Mouse (Mus musculus) liver, embryonic 13.5 days (tissue): ENCODE data around the gene Kif11. TPM values are rescaled to one million over a fixed set of nuclear protein-coding genes. Genes with fewer than 3 reads are reported as not detected.
A peak's percentile ranks its signal among the peaks of the same experiment; 100 is the strongest.

ENCODE experiments used
- ATAC-seq: fragments of 200-750 bp; cut with Nextera tagmentation; 2 replicates; pipeline ENCODE4 v1.8.0; 2017; ENCODE audit warnings: low read depth, mild to moderate bottlenecking, moderate number of reproducible peaks, moderate library complexity
- DNase-seq: peaks from one replicate; pipeline ENCODE4 v3.0.0; 2022
- H3K27ac ChIP-seq: fragments of 300-500 bp; sonication (generic); 2 replicates; pipeline ENCODE4 v1.5.1; 2015; ENCODE audit warnings: moderate library complexity, mild to moderate bottlenecking, inconsistent platforms
- H3K27me3 ChIP-seq: fragments of 300-500 bp; sonication (generic); 2 replicates; pipeline ENCODE4 v1.6.1; 2015; ENCODE audit warnings: mild to moderate bottlenecking, inconsistent platforms
- H3K36me3 ChIP-seq: fragments of 300-500 bp; sonication (generic); 2 replicates; pipeline ENCODE4 v1.6.1; 2015; ENCODE audit warnings: mild to moderate bottlenecking, inconsistent platforms
- H3K4me1 ChIP-seq: fragments of 300-500 bp; sonication (generic); replicated peaks from 2 replicates; pipeline ENCODE4 v1.6.1; 2015; ENCODE audit warnings: inconsistent platforms
- H3K4me2 ChIP-seq: fragments of 300-500 bp; sonication (generic); 2 replicates; pipeline ENCODE4 v1.6.1; 2015; ENCODE audit warnings: inconsistent platforms, mild to moderate bottlenecking, moderate library complexity
- H3K4me3 ChIP-seq: fragments of 300-500 bp; sonication (generic); replicated peaks from 2 replicates; pipeline ENCODE4 v1.5.1; 2015; ENCODE audit warnings: mild to moderate bottlenecking, inconsistent platforms
- H3K9ac ChIP-seq: fragments of 300-500 bp; sonication (generic); 2 replicates; pipeline ENCODE4 v1.6.1; 2015; ENCODE audit warnings: mild to moderate bottlenecking, inconsistent platforms
- H3K9me3 ChIP-seq: fragments of 300-500 bp; sonication (generic); replicated peaks from 2 replicates; pipeline ENCODE4 v1.6.1; 2016; ENCODE audit warnings: inconsistent platforms
- WGBS: fragments of 180-500 bp; shearing (Covaris S2); methylation state at CpG from one replicate; pipeline ENCODE4 v1.1.7; 2015; ENCODE audit not compliant: insufficient replicate concordance; 5-methylcytosine and 5-hydroxymethylcytosine counted together
- polyA plus RNA-seq: library from polyadenylated mRNA; unstranded; fragments of >200 nt; fragmentation: Nextera tagmentation; extraction: Ambion mirVana; gene quantifications from 2 replicates; pipeline ENCODE4 v1.2.1, GENCODE M21; 2015

Kif11 gene
- polyA plus RNA-seq, 1 experiment from 2014 or later, result 50.8 TPM

DNA sequence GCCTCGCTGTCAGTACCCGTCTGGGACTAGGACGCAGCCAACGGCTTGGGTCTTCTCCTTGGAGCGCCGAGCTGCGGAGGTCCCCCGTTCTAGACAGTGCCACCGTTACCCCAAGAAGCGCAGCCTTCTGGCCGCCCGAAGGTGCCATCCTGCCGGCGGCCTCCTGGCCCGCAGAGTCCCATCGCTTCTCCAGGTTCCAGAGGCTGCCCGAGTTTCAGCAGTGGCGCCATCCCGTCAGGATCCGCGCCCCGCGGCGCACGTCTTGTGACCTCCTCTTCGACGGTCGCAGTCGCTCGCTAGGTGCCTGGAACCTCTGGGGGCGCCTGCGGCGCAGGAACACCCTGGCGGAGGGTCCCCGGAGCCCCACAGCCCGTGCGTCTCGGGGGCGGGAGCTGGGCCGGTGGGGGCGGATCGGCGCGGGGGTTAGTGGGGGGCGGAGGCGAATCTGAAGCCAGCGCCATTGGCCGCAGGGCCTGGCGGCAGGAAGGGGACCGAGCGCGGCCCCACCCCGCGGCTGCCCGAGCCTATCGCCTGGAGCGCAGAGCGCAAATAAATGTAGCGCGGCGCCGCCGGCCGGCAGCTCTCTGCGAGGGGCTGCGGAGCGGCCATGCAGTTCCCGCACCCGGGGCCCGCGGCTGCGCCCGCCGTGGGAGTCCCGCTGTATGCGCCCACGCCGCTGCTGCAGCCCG is 58.2 kb downstream of the Kif11 start, which contains the start of gene Hhex:
TSS of gene Hhex (plus strand) at position 548 of the 689 bp plus-strand sequence.
- peak; percentile 78 for ATAC-seq

DNA sequence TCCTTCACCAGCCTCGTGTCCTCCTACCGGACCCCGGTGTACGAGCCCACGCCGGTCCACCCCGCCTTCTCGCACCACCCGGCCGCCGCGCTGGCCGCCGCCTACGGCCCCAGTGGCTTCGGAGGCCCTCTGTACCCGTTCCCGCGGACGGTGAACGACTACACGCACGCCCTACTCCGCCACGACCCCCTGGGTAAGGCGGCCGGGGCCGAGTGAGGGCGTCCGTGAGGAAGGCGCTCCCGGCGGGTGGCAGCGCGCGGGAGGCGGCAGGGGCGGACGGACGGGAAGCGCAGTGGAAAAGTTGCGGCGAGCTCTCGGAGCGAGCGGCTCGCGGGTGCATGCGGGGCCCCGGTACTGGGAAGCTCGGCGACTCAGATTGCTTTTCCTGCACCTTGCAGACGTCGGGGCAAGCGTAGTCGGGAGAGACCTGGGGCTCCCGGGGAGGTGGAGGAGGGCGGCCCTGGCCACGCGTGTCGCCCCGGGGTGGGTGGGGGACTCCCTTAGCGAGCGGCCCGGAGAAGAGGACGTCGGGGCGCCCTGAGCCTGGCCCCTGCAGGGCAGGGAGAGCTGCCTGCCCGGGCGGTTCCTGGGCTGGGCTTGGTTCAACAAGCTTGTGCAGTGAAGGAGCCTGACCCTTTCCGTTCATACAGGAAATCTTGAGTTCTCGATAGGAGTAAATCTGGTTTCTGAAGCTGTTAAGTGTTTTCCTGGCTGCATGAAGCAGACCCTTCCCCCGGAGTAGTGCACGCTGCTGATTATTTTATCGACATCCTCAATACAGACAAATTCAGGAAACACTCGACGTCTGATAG is 59.0 kb downstream of the Kif11 start:
- Histone ChIP-seq H3K9me3 (no peaks in the 10 kb centered on the region), H3K36me3 (peaks cover 7% of the 10 kb centered on the region; the same call in 1 of the 2 replicates), H3K27ac (peak overlapping the region; percentile 85), H3K4me1 (peaks cover 58% of the 10 kb centered on the region), H3K4me2 (peak overlapping the region; percentile 81), H3K4me3 (peak overlapping the region; percentile 69), H3K9ac (peak overlapping the region; percentile 78), H3K27me3 (peaks cover 82% of the 10 kb centered on the region)
- DNase-seq, result peak; percentile 51
- peak; percentile 71 for ATAC-seq
- under 1% methylated on average over 77 of the region's 77 CpGs for WGBS

More for the DNA sequence above, 58.2 kb downstream of the Kif11 start, which contains the start of gene Hhex:
- Histone ChIP-seq H3K27me3 (peaks cover 86% of the 10 kb centered on the region), H3K36me3 (peaks cover 5% of the 10 kb centered on the region; the same call in 1 of the 2 replicates), H3K9me3 (no peaks in the 10 kb centered on the region), H3K4me1 (peaks cover 54% of the 10 kb centered on the region), H3K27ac (peak within 1 kb of the TSS; percentile 85), H3K4me2 (peak within 1 kb of the TSS; percentile 81), H3K9ac (peak within 1 kb of the TSS; percentile 78), H3K4me3 (peak within 1 kb of the TSS; percentile 69)
- DNase-seq, result peak; percentile 51
- WGBS, result under 1% methylated on average over 62 of the region's 79 CpGs

DNA sequence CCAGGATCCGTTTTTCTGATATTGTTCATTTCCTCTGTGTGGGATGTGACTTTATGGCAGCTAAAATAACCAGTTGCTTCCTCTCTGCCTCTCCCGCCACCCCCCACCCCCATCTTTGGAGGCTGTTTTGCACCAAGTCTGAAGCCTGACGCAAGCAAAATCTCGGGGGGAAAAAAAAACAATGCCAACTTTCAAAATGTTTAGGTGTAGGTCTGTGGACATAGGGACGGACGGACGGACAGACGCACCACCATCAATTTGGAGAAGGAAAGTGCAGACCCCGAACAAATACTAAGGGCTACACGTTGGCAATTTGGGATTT is 59.6 kb downstream of the Kif11 start:
- ATAC-seq, result no peak
- no peaks in the 10 kb centered on the region for H3K9me3 ChIP-seq
- H3K4me1 ChIP-seq, result peaks cover 59% of the 10 kb centered on the region
- H3K9ac ChIP-seq, result peak overlapping the region; percentile 78
- DNase-seq, result no peak
- peak overlapping the region; percentile 81 for H3K4me2 ChIP-seq
- peak overlapping the region; percentile 69 for H3K4me3 ChIP-seq
- 0% methylated on average over 10 of the region's 10 CpGs for WGBS
- H3K27ac ChIP-seq, result peak overlapping the region; percentile 85
- H3K27me3 ChIP-seq, result peaks cover 77% of the 10 kb centered on the region
- peaks cover 7% of the 10 kb centered on the region; the same call in 1 of the 2 replicates for H3K36me3 ChIP-seq

DNA sequence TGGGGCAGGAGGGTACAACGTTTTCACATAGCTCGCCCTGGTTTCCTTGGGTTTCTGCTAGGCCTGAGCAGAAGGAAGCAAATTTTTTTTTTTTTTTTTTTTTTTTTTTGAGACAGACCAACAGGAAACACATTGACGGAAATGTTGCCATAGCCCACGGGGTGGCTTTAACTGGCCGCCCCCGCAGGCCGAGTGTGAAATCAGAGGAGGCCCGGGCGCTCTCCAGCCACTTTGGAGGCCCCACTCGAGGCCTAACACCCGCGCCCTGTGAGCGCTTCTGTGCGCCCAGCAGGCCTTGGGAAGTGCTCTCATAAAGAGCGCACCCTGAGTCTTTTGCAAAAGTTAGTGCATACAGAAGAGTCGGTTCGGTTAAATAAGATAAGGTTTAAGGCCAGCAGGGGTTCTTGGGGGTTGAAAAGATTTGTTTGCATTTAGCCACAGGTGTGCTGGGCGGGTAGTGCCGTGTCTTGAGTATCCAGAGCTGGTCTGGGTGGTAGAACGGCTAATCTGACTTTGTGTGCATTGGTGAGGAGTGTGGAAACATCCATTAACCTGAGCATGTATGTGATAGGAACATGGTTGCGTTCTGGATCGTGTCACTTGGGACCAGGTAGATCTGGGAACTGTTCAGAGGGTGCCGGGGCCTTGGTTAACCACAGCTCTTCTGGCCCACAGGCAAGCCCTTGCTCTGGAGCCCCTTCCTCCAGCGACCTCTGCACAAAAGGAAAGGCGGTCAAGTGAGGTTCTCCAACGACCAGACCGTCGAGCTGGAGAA is 60.5 kb downstream of the Kif11 start:
- Histone ChIP-seq H3K4me1 (peaks cover 66% of the 10 kb centered on the region), H3K27me3 (peaks cover 75% of the 10 kb centered on the region), H3K27ac (peak overlapping the region; percentile 85), H3K36me3 (peaks cover 7% of the 10 kb centered on the region; the same call in 1 of the 2 replicates), H3K9ac (peak overlapping the region; percentile 78), H3K4me3 (peak overlapping the region; percentile 69), H3K9me3 (no peaks in the 10 kb centered on the region), H3K4me2 (peak overlapping the region; percentile 81)
- DNase-seq (no peak), ATAC-seq (no peak)
- 11% methylated on average over 28 of the region's 28 CpGs for WGBS

DNA sequence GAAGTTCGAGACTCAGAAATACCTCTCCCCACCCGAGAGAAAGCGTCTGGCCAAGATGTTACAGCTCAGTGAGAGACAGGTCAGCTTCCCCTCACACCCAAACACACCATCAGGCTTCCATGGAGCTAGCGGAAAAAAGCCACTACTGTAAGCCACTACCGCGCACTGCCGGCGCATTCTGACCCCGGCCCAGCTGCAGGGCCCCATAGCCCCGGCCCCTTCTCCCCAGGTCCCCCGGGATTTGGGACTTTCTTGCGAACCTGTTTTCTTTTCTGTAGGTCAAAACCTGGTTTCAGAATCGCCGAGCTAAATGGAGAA is 61.0 kb downstream of the Kif11 start:
- H3K27me3 ChIP-seq, result peaks cover 71% of the 10 kb centered on the region
- H3K36me3 ChIP-seq, result peaks cover 7% of the 10 kb centered on the region; the same call in 1 of the 2 replicates
- H3K4me3 ChIP-seq, result peak overlapping the region; percentile 69
- peak overlapping the region; percentile 78 for H3K9ac ChIP-seq
- H3K4me2 ChIP-seq, result peak overlapping the region; percentile 81
- DNase-seq (no peak), ATAC-seq (no peak)
- no peaks in the 10 kb centered on the region for H3K9me3 ChIP-seq
- peaks cover 71% of the 10 kb centered on the region for H3K4me1 ChIP-seq
- peak overlapping the region; percentile 30; the same call in 1 of the 2 replicates for H3K27ac ChIP-seq
- 35% methylated on average over 14 of the region's 14 CpGs for WGBS

DNA sequence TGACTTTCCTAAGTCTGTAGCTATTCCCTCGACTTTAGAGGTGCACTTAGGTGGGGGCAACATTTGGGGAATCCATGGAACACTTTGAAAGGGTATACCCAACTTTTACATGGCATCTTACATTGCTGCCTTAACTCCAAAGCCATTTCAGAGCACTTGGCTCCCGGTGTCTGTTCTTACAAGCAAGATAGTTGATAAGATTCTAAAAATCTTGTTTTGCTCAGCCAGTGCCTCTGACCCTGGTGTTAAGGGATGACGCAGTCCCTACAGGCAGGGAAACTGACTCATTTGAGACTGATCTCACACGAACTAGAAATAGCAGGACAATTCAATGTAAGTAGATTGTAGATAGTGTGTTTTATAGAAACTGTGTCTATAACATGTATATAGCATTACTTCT is 64.0 kb downstream of the Kif11 start:
- Histone ChIP-seq H3K27ac (no peak overlapping the region), H3K4me3 (no peak overlapping the region), H3K4me2 (no peak overlapping the region), H3K36me3 (peaks cover 7% of the 10 kb centered on the region; the same call in 1 of the 2 replicates), H3K9ac (no peak overlapping the region), H3K9me3 (no peaks in the 10 kb centered on the region), H3K27me3 (peaks cover 41% of the 10 kb centered on the region), H3K4me1 (peaks cover 61% of the 10 kb centered on the region)
- 53% methylated on average over 4 of the region's 4 CpGs for WGBS
- no peak for DNase-seq
- ATAC-seq, result no peak

DNA sequence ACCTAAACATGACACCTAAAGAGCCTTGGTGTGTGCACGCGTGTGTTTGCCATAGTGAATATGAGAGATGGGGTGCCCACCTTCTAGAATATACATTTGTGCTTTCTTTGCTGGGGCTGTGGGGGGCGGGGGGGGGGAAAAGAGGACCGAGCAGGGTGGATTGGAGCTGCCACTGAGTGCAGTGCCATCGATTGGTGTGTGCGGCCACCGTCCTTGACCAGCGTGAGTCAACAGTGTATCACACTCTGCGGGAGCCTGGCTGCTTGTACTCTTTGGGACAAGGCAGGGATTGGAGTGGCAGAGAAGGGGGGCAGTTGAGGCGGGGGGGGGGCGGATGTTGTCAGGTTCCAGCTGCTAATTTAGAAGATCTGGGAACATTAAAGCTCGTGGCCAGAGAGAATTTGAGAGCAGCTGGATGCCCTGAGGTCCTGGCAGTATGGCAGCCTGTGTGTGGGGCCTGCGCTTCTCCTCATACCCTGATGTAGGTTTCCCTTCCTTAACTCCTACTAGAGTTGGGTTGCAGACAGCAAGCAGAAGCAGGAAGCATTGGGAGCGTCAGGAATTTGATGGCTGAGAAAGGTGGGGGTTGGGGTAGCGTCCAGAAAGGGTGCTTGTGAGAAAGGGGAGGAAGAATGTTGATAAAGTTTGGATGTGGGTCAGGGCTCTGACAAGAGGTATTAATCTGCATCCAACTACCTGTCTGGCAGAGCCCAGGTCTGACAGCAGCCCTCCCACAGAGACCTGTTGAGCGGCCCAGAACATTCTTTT is 64.7 kb downstream of the Kif11 start:
- Histone ChIP-seq H3K9ac (no peak overlapping the region), H3K36me3 (peaks cover 7% of the 10 kb centered on the region; the same call in 1 of the 2 replicates), H3K4me3 (no peak overlapping the region), H3K4me1 (peaks cover 54% of the 10 kb centered on the region), H3K9me3 (no peaks in the 10 kb centered on the region), H3K4me2 (no peak overlapping the region), H3K27me3 (peaks cover 34% of the 10 kb centered on the region), H3K27ac (no peak overlapping the region; the same call in 1 of the 2 replicates)
- DNase-seq, result no peak
- 65% methylated on average over 16 of the region's 16 CpGs for WGBS
- peak; percentile 64 for ATAC-seq

DNA sequence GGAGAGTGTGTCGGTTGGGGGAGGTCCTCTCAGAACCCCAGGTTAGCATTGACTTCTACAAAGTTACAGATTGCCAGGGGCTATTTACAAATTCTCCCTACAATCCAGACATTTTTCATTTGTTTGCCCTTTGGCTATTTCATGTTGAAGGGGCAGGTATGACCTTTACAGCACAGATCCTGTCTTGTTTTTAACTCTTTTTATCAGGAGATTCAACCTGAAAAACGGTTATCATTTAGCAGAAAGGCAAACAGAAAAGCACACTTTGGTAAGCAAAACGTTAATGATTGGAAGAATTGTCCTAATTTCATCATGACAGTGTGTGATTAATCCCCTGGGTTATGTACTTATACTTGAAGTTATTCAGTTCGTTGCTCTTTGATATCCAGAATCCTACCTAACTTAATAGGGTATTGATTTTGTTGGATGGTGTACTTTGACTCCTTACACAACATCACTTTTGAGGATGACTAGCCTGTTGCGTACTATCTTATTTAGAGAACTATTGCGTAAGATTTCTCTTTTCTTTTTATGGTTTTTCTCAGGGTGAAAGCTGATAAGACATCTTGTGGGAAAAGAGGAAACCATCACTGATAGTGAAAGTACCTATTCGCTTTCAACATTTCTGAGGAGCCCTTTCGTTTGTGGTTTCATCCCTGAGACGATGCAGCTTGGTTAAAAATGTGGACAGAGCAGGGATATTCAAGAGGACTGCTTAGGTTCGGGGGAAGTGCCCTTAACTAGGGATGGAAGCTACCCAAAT is 66.5 kb downstream of the Kif11 start:
- Histone ChIP-seq H3K27ac (peak overlapping the region; percentile 50; the same call in 1 of the 2 replicates), H3K9ac (no peak overlapping the region), H3K4me1 (peaks cover 36% of the 10 kb centered on the region), H3K4me3 (no peak overlapping the region), H3K4me2 (no peak overlapping the region), H3K27me3 (peaks cover 16% of the 10 kb centered on the region; the same call in 1 of the 2 replicates), H3K9me3 (no peaks in the 10 kb centered on the region), H3K36me3 (peaks cover 4% of the 10 kb centered on the region; the same call in 1 of the 2 replicates)
- DNase-seq (no peak), ATAC-seq (peak; percentile 36; the same call in 1 of the 2 replicates)
- WGBS, result 17% methylated on average over 10 of the region's 10 CpGs

DNA sequence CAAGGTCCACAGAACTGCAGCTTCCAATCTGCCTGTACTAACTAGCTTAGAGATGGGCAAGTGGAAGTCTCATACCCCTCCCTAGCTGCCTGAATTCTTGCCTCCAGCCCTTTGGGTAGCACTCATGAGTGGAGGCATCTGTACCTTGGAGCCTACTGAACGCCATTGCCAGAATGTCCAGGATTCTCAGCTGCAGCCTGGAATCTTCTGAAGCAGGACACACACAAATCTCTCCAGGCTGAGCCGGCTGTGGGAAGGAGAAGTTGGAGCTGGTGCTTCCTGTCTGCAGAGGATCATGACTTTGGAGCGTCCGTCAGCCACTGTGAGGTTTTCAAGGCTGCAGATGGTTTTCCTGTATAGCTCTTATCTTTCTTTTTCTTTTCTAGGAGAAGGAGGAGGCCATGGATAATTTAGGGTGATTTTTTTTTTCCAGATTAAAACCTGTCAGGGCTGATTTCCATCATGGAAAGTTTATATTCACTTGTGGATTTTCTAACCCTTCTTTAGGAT is 67.5 kb downstream of the Kif11 start:
- 7% methylated on average over 4 of the region's 4 CpGs for WGBS
- Histone ChIP-seq H3K4me1 (peaks cover 35% of the 10 kb centered on the region), H3K9ac (no peak overlapping the region), H3K36me3 (peaks cover 4% of the 10 kb centered on the region; the same call in 1 of the 2 replicates), H3K4me3 (no peak overlapping the region), H3K4me2 (no peak overlapping the region), H3K9me3 (no peaks in the 10 kb centered on the region), H3K27ac (no peak overlapping the region), H3K27me3 (peaks cover 13% of the 10 kb centered on the region; the same call in 1 of the 2 replicates)
- no peak for ATAC-seq
- DNase-seq, result no peak

DNA sequence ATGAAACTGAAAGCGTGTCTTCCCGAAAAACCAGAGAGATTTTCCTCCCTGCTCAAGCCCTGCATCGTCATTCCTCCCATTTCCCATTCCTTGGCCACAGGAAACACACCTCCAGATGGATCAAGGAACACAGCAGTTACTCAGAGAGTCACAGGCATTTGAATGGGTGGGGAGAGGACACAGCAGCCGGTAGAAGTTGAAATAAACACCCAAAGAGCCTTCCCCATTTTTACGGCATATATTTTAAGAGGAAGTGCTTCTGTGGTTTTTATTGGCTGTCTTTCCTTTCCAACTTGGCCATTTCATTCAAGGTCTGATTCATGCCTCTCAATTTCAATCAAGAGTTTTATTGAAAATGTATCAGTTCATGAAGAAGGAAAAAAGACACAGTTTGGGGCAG is 72.0 kb downstream of the Kif11 start:
- no peak for ATAC-seq
- H3K4me3 ChIP-seq, result no peak overlapping the region
- H3K4me2 ChIP-seq, result no peak overlapping the region
- H3K9me3 ChIP-seq, result no peaks in the 10 kb centered on the region
- DNase-seq, result no peak
- 28% methylated on average over 5 of the region's 5 CpGs for WGBS
- H3K9ac ChIP-seq, result no peak overlapping the region
- H3K27me3 ChIP-seq, result peaks cover 3% of the 10 kb centered on the region; the same call in 1 of the 2 replicates
- H3K36me3 ChIP-seq, result no peaks in the 10 kb centered on the region
- no peak overlapping the region for H3K27ac ChIP-seq
- H3K4me1 ChIP-seq, result peaks cover 7% of the 10 kb centered on the region
